Mouse (Mus musculus) lung, postnatal 25 days (tissue): ENCODE results near the gene Marveld2.

Source experiments
- DNase-seq: peaks from one replicate; pipeline ENCODE4 v3.0.0; 2022; ENCODE audit warnings: low spot score

Marveld2 gene

GRCm38 (mm10) chr13:100616181-100617087 is at the start of gene Marveld2:
Gene Marveld2, minus strand, starts transcription at chr13:100616971.
- peak; percentile 75 for DNase-seq

DNA sequence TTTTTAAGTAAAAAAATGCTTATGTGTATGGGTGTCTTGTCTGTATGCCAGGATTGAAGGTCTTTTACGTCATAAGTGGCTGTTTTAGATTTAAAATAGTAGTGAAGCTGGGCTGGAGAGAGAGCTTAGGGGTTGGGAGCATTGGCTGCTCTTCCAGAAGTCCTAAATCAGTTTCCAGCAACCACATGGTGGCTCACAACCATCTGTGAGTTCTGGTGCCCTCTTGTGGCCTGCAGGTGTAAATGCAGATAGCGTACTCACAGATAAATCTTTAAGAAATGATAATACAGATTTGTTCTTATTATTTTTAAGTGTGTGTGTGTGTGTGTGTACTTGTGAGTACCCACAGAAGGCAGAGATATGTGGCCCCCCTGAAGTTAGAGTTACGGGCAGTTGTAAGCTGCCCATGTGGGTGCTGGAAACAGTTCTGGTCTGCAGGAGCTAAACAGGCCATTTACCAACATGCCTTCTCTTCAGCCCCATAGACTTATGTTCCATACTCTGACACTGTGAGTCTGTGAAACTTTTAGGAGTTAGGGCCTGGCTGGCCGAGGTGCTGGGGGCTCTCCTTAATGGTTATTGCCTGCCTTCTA is 43.2 kb upstream of the Marveld2 start:
- peak; percentile 48 for DNase-seq

DNA sequence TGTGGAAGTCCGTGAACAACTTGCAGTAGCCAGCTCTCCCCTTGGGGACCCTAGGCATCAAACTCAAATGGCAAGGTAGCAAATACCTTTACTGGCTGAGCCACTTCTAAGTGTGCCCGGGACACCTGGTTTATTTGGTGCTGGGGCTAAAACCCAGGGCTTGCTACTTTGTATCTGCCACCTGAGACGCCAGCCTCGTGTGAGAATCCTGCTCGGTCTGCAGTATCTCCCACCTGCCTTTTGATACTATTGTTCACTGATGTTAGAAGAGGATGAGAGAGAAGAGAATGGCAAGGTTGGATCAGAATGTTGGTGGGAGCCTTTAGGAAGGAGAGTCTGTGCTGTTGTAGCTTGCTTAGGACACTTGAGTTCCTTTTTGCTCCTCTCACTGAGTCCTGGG is 41.3 kb upstream of the Marveld2 start:
- no peak for DNase-seq

- DNase-seq, result no peak
These were observed 34.8 kb upstream of the Marveld2 start, which contains the start of gene Taf9 for GRCm38 (mm10) chr13:100651439-100652186. Gene Taf9, plus strand, starts transcription at chr13:100651579.

GRCm38 (mm10) chr13:100650550-100651438 is 34.0 kb upstream of the Marveld2 start, which contains the start of the genes Ak6 and Rad17:
Gene Ak6, plus strand, starts transcription at chr13:100650979.
Gene Rad17, minus strand, starts transcription at chr13:100651051.
- peak; percentile 94 for DNase-seq

GRCm38 (mm10) chr13:100648223-100648622 is 31.5 kb upstream of the Marveld2 start:
- no peak for DNase-seq

GRCm38 (mm10) chr13:100642471-100643209 is 25.9 kb upstream of the Marveld2 start:
- no peak for DNase-seq

- DNase-seq, result no peak
These were observed 17.4 kb upstream of the Marveld2 start for GRCm38 (mm10) chr13:100634106-100634691.

DNA sequence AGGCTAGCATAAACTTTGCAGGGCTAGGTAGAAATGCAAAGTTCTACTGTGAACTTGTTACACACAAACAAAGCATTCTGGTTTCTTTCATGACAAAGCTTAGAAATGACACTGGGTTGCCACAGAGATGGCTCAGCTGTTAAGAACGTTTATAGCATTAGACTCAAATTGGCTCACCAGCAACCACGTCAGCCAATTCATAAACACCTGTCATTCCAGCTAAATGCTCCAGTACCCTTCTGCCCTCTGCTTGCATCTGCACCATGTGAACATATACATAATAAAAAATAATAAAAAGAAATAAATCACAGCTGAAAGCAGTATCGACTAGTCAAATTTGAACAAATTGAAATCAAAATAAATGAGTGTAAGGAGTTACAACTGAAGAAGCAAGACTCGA is 5.5 kb upstream of the Marveld2 start:
- no peak for DNase-seq

DNA sequence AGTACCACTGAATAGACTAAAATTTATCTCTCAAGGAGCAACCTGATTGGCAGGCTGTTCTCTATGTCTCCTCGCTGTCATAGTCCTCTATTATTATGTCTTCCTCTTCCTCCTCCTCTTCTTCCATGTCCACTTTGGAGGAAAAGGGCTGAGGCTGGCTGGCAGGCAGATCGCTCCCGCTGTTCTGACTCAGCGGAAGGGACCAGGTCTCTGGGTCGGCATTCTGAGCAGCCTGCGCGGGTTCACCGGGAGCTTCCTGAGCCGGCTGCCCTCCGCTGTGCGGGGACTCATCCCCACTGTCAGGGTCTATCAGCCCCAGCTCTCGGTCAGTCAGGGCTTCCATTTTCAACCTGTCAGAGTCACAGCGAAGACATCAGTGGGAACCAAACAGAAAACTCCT is 812 bp upstream of the Marveld2 start:
- DNase-seq, result no peak

DNA sequence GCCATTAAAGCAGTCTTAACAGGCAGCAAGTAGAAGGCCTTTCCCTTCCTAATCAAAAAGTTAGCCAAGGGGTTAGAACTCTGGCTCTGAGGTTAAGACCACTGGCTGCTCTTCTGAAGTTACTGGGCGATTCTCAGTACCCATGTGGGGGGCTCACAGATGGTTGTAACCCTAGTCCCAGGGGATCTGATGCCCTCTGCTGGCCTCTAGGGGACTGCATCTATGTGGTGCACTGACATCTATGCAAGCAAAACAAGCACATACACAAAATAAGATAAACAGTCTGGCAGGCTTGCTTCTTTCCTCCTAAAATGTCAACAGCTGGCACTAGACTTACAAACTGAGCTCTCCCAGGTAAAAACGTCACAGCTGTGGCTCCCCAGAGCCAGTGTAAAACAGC is 3.9 kb downstream of the Marveld2 start:
- no peak for DNase-seq

DNA sequence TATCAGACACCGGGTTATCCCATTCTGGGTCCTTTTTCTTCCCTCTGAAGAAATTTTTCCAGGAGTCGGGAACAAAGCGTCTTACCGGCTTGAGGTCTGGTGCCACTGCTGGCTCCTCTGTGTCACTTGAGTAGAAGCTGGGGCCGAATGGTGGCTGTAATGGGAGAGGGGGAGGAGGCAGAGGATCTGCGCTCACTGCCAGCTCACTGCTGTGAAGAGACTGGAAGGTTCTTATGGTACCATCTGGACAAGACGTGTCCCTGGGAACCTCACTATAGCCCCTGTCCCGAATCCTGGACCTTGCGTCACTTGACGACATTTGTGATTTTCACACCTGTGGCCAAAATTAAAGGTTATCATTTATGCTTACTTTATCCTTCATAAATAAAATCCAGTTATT is 4.5 kb downstream of the Marveld2 start:
- no peak for DNase-seq

DNA sequence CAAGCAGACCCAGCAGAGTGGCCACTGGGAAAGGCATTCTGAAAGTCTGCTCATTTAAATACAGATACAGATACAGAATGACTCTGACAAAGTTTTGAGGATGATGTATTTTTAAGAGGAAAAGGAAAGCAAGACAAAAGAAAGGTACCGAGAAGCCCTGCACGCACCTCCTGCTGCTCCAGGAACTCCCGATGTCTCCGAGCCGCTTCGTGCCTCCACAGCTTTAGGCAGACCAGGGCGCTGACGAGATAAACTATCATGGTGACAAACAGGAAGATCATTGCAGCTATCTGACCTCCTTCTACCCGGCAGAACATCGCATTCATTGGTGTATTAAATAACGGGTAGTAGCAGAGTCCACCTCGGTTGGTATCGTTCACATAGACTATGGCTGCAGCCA is 5.5 kb downstream of the Marveld2 start:
- DNase-seq, result no peak

GRCm38 (mm10) chr13:100607756-100608155 is 9.0 kb downstream of the Marveld2 start:
- no peak for DNase-seq

GRCm38 (mm10) chr13:100605845-100606244 is 10.9 kb downstream of the Marveld2 start:
- no peak for DNase-seq

DNA sequence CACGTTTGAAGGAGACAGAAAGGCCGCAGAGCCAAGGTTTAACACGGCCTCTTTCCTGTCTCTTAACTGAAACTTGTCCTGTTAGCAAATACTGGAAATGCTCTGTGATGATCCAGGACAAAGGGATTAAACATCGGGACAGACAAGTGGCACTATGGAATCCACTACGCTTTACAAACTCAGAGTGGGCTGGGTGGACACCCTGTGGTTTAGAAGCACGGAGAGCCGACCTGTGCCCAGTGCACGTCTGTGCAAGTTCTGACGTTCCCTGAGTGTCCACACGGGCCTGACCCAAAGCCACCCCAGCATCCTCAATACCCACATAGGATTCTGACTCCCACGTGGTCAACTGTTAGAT is 13.1 kb downstream of the Marveld2 start:
- no peak for DNase-seq

GRCm38 (mm10) chr13:100603031-100603737 is 13.6 kb downstream of the Marveld2 start:
- no peak for DNase-seq

DNA sequence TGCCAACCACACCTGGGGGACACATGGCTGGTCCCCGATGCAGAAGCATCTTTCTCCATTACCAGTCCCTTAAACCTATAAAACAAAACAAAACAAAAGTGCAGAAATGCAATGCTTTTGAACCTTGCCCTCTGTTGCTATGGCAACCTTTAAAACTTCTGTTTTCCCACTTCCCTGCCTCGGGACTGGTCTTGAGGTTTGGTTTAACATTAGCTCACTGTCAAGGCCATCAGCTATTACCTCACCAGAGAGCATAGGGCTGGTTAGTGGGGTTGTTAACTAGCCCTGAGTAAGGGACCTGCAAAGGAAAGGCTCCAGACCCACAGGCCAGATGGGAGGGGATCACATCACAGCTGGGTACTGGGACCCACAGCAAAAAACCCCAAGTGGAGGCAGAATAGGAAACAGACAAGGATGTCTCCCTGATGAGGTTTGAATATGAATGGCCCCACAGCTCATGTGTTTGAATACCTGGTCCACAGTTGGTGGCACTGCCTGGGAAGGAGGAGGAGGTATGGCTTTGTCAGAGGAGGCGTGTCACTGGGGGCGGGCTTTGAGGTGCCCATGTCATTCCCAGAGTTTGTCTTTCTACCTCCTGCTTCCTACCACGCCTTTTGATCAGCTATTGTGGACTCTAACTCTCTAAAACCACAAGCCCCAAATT is 14.4 kb downstream of the Marveld2 start:
- DNase-seq, result no peak

DNA sequence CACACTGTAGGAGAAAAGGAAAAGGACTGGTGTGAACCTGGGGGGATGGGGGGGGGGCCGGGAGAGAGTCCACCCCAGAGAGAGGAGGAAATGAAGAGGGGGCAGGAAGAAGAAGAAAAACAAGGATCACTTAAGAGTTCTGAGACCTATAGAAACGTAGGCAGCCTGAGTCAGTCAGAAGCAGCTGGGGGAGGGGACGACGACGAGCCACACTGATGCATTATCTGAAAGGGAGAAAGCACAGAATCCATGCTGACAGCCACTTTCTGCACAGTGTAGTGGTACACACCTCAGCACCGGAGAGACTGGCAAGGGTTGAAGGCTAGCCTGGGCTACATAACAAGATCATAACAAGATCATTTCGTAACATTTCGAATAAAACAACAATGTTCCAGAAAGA is 15.7 kb downstream of the Marveld2 start:
- DNase-seq, result no peak
